Mouse (Mus musculus): ENCODE data around the gene Nudt10. TPM values are rescaled to one million over a fixed set of nuclear protein-coding genes. Genes with fewer than 3 reads are reported as not detected.

Gene Nudt10
- polyA plus RNA-seq (2012; rRNA removed; ENCODE audit: low replicate concordance) = not detected in 2 replicates

GRCm38 (mm10) chrX:6172823-6173640 is at the start of gene Nudt10:
Nudt10 (minus strand) TSS chrX:6173015.

Other genes with a start within 250 kb of the Nudt10 start
- gene Nudt11, start 125.6 kb downstream of the Nudt10 start, polyA plus RNA-seq (2012; rRNA removed; ENCODE audit: low replicate concordance) = 0.11 and 0.13 TPM in 2 replicates
- not detected in 2 replicates for gene AU022751, start 89.6 kb downstream of the Nudt10 start, polyA plus RNA-seq (2012; rRNA removed; ENCODE audit: low replicate concordance)
- gene Bmp15, start 147.7 kb upstream of the Nudt10 start, polyA plus RNA-seq (2012; rRNA removed; ENCODE audit: low replicate concordance) = 0.06 TPM in 1 of 2 replicates, not detected in the other
- 4.3 and 5.5 TPM in 2 replicates for gene Shroom4, start 226.8 kb upstream of the Nudt10 start, polyA plus RNA-seq (2012; rRNA removed; ENCODE audit: low replicate concordance)

All from mammary gland, adult 2 months (tissue).